Mouse (Mus musculus) thymus, adult 2 months (tissue): ENCODE data around the gene Gm867. TPM values are rescaled to one million over a fixed set of nuclear protein-coding genes. Genes with fewer than 3 reads are reported as not detected.
A peak's percentile ranks its signal among the peaks of the same experiment; 100 is the strongest.

Source experiments
- DNase-seq: peaks from one replicate; pipeline ENCODE4 v3.0.0; 2021
- H3K27ac ChIP-seq: fragments of 200-500 bp; 2 replicates; pipeline ENCODE4 v1.5.1; 2012; ENCODE audit warnings: low read length, control low read depth; ENCODE audit not compliant: control insufficient read depth, insufficient read depth
- H3K27me3 ChIP-seq: fragments of 200-500 bp; 2 replicates; pipeline ENCODE4 v1.6.1; 2012; ENCODE audit warnings: mild to moderate bottlenecking, low read length, moderate library complexity, mixed read lengths; ENCODE audit not compliant: control insufficient read depth, insufficient read depth
- H3K36me3 ChIP-seq: fragments of 200-500 bp; 2 replicates; pipeline ENCODE4 v1.6.1; 2012; ENCODE audit warnings: mild to moderate bottlenecking, low read length, moderate library complexity; ENCODE audit not compliant: control insufficient read depth, insufficient read depth
- H3K4me1 ChIP-seq: fragments of 200-500 bp; replicated peaks from 2 replicates; pipeline ENCODE4 v1.6.1; 2012; ENCODE audit warnings: low read length; ENCODE audit not compliant: control insufficient read depth, insufficient read depth
- H3K4me3 ChIP-seq: fragments of 200-500 bp; 2 replicates; pipeline ENCODE4 v1.5.1; 2012; ENCODE audit warnings: mild to moderate bottlenecking, low read length, control low read depth, moderate library complexity; ENCODE audit not compliant: control insufficient read depth, insufficient read depth
- CTCF ChIP-seq: fragments of 200-500 bp; IDR thresholded peaks from 2 replicates; pipeline ENCODE4 v1.5.1; 2012; ENCODE audit warnings: mild to moderate bottlenecking, control low read depth, low read length, moderate library complexity, borderline replicate concordance; ENCODE audit not compliant: control insufficient read depth, poor library complexity, insufficient read depth; ENCODE audit errors: extremely low read depth
- POLR2A ChIP-seq: fragments of 200-500 bp; IDR thresholded peaks from 2 replicates; pipeline ENCODE4 v1.6.1; 2012; ENCODE audit warnings: mild to moderate bottlenecking, low read length, control low read depth, moderate library complexity; ENCODE audit not compliant: control insufficient read depth, poor library complexity, insufficient read depth; ENCODE audit errors: extremely low read depth
- WGBS: fragments of 180-500 bp; shearing (Covaris S2); methylation state at CpG from one replicate; pipeline ENCODE4 v1.1.7; 2018; 5-methylcytosine and 5-hydroxymethylcytosine counted together
- polyA plus RNA-seq: library from polyadenylated mRNA; depleted of rRNA; stranded (reverse); fragments of >200 nt; gene quantifications from 2 replicates; pipeline ENCODE4 v1.2.3, GENCODE M21; 2012; rRNA removed

Gm867 gene
- 0.42 TPM in 1 of 2 replicates, not detected in the other for polyA plus RNA-seq

DNA sequence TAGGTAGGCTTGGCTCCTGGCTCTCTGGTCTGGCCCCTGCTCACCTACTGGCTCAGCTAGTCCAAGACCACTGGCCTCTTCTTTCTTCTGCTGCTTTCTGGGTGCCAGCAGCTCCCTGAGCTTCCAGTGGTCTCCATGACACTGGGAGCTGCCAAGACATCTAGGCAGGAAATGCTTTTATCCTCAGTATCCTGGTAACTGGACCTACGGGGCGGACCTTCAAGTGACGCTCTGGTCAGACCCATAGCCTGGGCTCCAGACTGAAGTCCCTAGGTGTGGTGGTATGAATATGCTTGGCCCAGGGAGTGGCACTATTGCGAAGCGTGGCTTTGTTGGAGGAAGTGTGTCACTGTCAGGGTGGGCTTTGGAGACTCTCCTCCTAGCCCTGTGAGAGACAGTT lies at the start of gene Gm867:
Gene Gm867, minus strand, starts transcription at position 153 of the 400 bp plus-strand sequence.
- Histone ChIP-seq H3K36me3 (no peaks in the 10 kb centered on the region), H3K4me1 (peaks cover 5% of the 10 kb centered on the region), H3K27ac (no peak within 1 kb of the TSS), H3K27me3 (no peaks in the 10 kb centered on the region), H3K4me3 (no peak within 1 kb of the TSS)
- WGBS = 93% methylated on average over 5 of the region's 5 CpGs
- no peak for DNase-seq
- TF ChIP-seq CTCF (no peak), POLR2A (no peak)

- H3K4me1 ChIP-seq = peaks cover 8% of the 10 kb centered on the region
- no peak overlapping the region for H3K4me3 ChIP-seq
- no peaks in the 10 kb centered on the region for H3K36me3 ChIP-seq
- no peak for DNase-seq
- 94% methylated on average over 3 of the region's 3 CpGs for whole genome bisulfite sequencing
- no peak overlapping the region for H3K27ac ChIP-seq
- H3K27me3 ChIP-seq = no peaks in the 10 kb centered on the region; the same call in 1 of the 2 replicates
- TF ChIP-seq CTCF (no peak), POLR2A (no peak)
Observed at GRCm38 (mm10) chr10:75979432-75979831, 39.0 kb upstream of the Gm867 start.

DNA sequence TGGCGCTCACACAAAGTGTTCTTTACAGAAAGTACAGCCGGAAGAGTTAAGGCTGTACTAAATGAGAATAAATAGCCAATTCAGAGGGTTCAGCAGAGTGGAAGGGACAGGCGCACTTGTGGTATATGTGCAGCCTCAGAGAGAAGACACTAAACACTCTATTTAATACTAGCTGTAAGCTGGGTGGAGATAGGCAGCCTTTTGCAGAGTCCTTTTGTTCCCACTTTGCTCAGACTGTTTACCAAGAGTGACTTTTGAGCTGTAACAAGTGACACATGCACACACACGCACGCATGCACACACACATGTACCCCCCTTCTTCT lies 38.3 kb upstream of the Gm867 start:
- Histone ChIP-seq H3K4me1 (peaks cover 8% of the 10 kb centered on the region), H3K4me3 (no peak overlapping the region), H3K36me3 (no peaks in the 10 kb centered on the region), H3K27ac (no peak overlapping the region), H3K27me3 (no peaks in the 10 kb centered on the region; the same call in 1 of the 2 replicates)
- TF ChIP-seq CTCF (no peak), POLR2A (no peak)
- DNase-seq = no peak
- WGBS = 84% methylated on average over 5 of the region's 5 CpGs

- TF ChIP-seq CTCF = no peak
- TF ChIP-seq POLR2A = no peak
- Histone ChIP-seq H3K27ac (no peak overlapping the region), H3K4me3 (no peak overlapping the region), H3K4me1 (peaks cover 8% of the 10 kb centered on the region), H3K36me3 (no peaks in the 10 kb centered on the region), H3K27me3 (no peaks in the 10 kb centered on the region; the same call in 1 of the 2 replicates)
- no peak for DNase-seq
- 16% methylated on average over 10 of the region's 10 CpGs for WGBS
Observed at GRCm38 (mm10) chr10:75978119-75978834, 37.8 kb upstream of the Gm867 start.

GRCm38 (mm10) chr10:75975216-75975615 lies 34.7 kb upstream of the Gm867 start:
- Histone ChIP-seq H3K27ac (no peak overlapping the region), H3K4me3 (no peak overlapping the region), H3K4me1 (peaks cover 8% of the 10 kb centered on the region), H3K27me3 (no peaks in the 10 kb centered on the region; the same call in 1 of the 2 replicates), H3K36me3 (no peaks in the 10 kb centered on the region)
- WGBS = 64% methylated on average over 5 of the region's 5 CpGs
- TF ChIP-seq CTCF (no peak), POLR2A (no peak)
- peak; percentile 42 for DNase-seq

- Histone ChIP-seq H3K27me3 (no peaks in the 10 kb centered on the region; the same call in 1 of the 2 replicates), H3K27ac (no peak overlapping the region), H3K4me3 (no peak overlapping the region), H3K4me1 (peaks cover 8% of the 10 kb centered on the region), H3K36me3 (no peaks in the 10 kb centered on the region)
- TF ChIP-seq POLR2A = no peak
- no peak for TF ChIP-seq CTCF
- 97% methylated on average over 10 of the region's 10 CpGs for WGBS
- DNase-seq = no peak
Observed at GRCm38 (mm10) chr10:75973846-75974245, 33.4 kb upstream of the Gm867 start.
